Mouse (Mus musculus) spleen, embryonic (tissue): ENCODE results near the gene Gm15013.
"Not testable (repeated sequence)": the region's sequence is repeated elsewhere in the genome, so short reads cannot be mapped to it uniquely, and the experiment has no call there.

ENCODE experiments used
- CTCF ChIA-PET: fragments of 350-600 bp; sonication (Branson Sonifier 250); formaldehyde crosslinking; loops from one replicate; lab custom pipeline; 2022; lab: Charles Lee

Gene Gm15013

GRCm38 (mm10) chrX:139714381-139714780 lies at the start of gene Gm15013:
Gene Gm15013, minus strand, starts transcription at chrX:139714481.
- CTCF ChIA-PET = no interaction called here

- CTCF ChIA-PET = no interaction called here
These were observed 48.3 kb upstream of the Gm15013 start for GRCm38 (mm10) chrX:139762546-139762945.

GRCm38 (mm10) chrX:139758634-139759033 lies 44.4 kb upstream of the Gm15013 start:
- CTCF ChIA-PET = not testable (repeated sequence)

DNA sequence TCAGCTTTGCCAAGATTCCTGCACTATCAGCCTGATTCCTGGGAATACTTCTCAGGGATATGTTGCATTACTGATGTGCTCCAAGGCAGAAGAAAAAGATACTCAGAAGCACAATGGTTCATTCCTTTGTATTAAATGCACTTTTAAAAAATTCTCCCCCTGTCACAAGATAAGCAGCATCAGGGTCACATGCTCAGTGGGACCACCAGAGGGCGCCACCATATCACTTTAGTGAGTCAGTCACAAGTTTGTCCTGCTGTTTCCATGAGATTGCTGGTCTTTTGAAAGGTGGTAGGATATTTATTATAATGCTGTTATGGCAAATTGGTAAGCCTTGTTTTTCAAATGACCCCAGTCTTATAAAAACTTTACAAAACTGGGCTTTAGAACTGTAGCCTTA lies 37.6 kb upstream of the Gm15013 start:
- CTCF ChIA-PET = no interaction called here

DNA sequence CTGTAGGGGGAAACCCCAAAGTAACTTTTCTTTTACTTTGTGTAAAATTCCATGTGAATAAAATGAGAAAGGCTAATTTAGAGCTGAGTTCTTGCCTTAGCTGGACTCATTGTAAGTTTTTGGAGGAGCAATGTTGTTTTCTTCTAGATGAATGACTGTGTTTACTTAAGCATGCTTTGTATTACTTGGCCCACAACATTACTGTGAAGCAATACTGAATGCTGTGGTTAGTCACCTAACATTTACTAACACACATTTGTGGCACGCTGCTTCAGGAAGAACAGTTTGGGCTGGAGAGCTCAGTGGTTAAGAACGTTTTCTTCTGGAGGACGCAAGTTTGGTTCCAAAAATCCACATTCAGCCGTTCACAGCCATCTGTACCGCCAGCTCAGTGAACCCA lies 22.8 kb upstream of the Gm15013 start:
- CTCF ChIA-PET = no interaction called here

GRCm38 (mm10) chrX:139730541-139730940 lies 16.3 kb upstream of the Gm15013 start:
- CTCF ChIA-PET = no interaction called here

DNA sequence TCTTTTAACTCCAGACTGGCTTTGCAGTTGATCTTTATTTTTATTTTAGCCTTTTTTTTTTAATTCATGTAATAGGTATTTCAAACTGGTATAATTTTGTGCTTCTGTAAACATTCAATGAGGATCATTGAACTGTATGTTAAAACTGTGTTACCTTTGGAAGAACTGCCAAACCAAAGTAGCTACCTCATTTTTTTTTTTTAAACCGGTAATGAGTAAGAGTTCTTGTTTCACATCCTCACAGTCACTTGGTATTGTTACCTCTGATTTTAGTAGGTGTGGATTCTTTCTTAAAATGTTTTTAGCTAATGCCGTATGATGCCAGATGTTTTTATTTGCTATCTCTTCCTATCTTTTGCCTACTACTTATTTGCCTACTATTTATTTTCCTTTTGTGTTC lies 8.1 kb upstream of the Gm15013 start:
- CTCF ChIA-PET = interaction anchor here (0.6 kb wide), 1 partner anchor 63 kb away, joined by 3 read pairs; no protein-coding TSS in a partner anchor

DNA sequence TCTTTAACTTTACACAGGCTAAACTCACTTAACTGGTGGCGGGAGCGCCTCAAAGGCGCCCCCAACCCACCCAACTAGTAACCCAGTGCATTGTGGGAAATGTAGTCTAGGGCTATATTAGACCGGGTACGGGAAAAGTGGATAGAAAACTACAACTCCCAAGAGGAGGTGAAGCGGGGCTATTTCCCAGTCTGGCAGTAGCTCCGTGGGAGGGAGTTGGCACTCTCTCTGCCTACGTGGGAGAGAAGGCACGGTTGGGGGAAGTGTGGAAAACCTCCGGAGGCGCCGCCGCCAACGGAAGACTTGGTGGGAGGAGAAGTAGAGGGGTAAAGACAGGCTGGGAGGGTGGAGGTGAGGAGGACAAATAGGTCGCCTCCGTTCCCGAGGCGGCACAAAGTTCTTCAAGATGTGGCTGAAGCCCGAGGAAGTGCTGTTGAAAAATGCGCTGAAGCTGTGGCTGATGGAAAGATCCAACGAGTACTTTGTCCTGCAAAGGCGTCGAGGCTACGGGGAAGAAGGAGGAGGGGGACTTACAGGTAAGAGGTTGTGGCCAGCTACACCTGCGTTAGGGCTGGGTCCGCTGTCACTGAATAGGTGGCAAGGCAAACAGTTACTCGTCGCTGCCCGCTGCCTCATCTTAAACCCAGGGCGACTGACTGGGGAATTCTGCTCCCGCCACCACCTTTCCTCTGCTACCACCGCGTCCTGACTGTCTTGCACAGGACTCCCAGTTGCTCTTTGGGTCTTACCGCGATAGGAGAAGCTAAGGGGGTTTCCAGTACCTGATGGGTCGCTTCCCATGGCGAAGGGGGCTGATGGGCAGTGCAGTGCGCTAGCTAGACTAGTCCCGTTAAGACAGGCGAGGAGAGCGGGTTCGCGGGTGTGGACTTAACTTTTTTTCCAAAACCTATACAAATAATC lies 29.2 kb downstream of the Gm15013 start, which contains the start of gene Tbc1d8b:
Gene Tbc1d8b (plus strand): TSS at position 222 of the 921 bp plus-strand sequence.
- CTCF ChIA-PET = no interaction called here

- CTCF ChIA-PET = no interaction called here
These were observed 29.9 kb downstream of the Gm15013 start for GRCm38 (mm10) chrX:139684410-139684774.

GRCm38 (mm10) chrX:139665829-139666228 lies 48.5 kb downstream of the Gm15013 start:
- CTCF ChIA-PET = no interaction called here
